Mouse (Mus musculus): ENCODE data around the gene Morc2a.

GRCm38 (mm10) chr11:3674545-3674944 lies 25.6 kb downstream of the Morc2a start:
- TF ChIP-seq CTCF (IDR thresholded peaks at IDR 0.05; ENCODE audit: insufficient read depth, low read depth, low read length), result no peak
- TF ChIP-seq POLR2A (IDR thresholded peaks at IDR 0.05; ENCODE audit: insufficient read depth, low read depth, low read length), result no peak

All from olfactory bulb, adult 2 months (tissue).